Mouse (Mus musculus) embryonic facial prominence, embryonic 11.5 days (tissue): ENCODE results near the gene Crtac1. TPM values are rescaled to one million over a fixed set of nuclear protein-coding genes. Genes with fewer than 3 reads are reported as not detected.

ENCODE experiments used
- ATAC-seq: fragments of 200-750 bp; cut with Nextera tagmentation; replicated peaks from 2 replicates; pipeline ENCODE4 v1.8.0; 2017; ENCODE audit warnings: low read depth; ENCODE audit not compliant: insufficient number of reproducible peaks, low FRiP score, low TSS enrichment
- DNase-seq: peaks from one replicate; pipeline ENCODE4 v3.0.0-alpha.2; 2015; ENCODE audit warnings: low spot score
- H3K27ac ChIP-seq: fragments of 300-500 bp; sonication (generic); replicated peaks from 2 replicates; pipeline ENCODE4 v1.5.1; 2014; ENCODE audit warnings: mild to moderate bottlenecking, low read depth, low read length, control low read depth
- H3K27me3 ChIP-seq: fragments of 300-500 bp; sonication (generic); 2 replicates; pipeline ENCODE4 v1.6.1; 2014; ENCODE audit warnings: mild to moderate bottlenecking, low read length, moderate library complexity, mixed read lengths; ENCODE audit not compliant: control insufficient read depth, insufficient read depth
- H3K36me3 ChIP-seq: fragments of 300-500 bp; sonication (generic); replicated peaks from 2 replicates; pipeline ENCODE4 v1.6.1; 2014; ENCODE audit warnings: low read depth, mild to moderate bottlenecking, low read length, moderate library complexity, mixed read lengths; ENCODE audit not compliant: control insufficient read depth, insufficient read depth
- H3K4me1 ChIP-seq: fragments of 300-500 bp; sonication (generic); 2 replicates; pipeline ENCODE4 v1.6.1; 2014; ENCODE audit warnings: low read length, mixed read lengths; ENCODE audit not compliant: control insufficient read depth, insufficient read depth
- H3K4me2 ChIP-seq: fragments of 300-500 bp; sonication (generic); 2 replicates; pipeline ENCODE4 v1.6.1; 2014; ENCODE audit warnings: low read depth, mild to moderate bottlenecking, control low read depth, low read length, moderate library complexity
- H3K4me3 ChIP-seq: fragments of 300-500 bp; sonication (generic); 2 replicates; pipeline ENCODE4 v1.5.1; 2014; ENCODE audit warnings: low read depth, low read length, control low read depth
- H3K9ac ChIP-seq: fragments of 300-500 bp; sonication (generic); replicated peaks from 2 replicates; pipeline ENCODE4 v1.6.1; 2014; ENCODE audit warnings: mild to moderate bottlenecking, control low read depth, low read length
- H3K9me3 ChIP-seq: fragments of 300-500 bp; sonication (generic); replicated peaks from 2 replicates; pipeline ENCODE4 v1.6.1; 2016; ENCODE audit warnings: mild to moderate bottlenecking, low read length, inconsistent platforms, mixed read lengths; ENCODE audit not compliant: control insufficient read depth
- WGBS: fragments of 180-500 bp; shearing (Covaris S2); extraction: QIAGEN DNeasy Blood & Tissue Kit; methylation state at CpG from one replicate; pipeline ENCODE4 v1.1.7; 2014; 5-methylcytosine and 5-hydroxymethylcytosine counted together
- polyA plus RNA-seq: library from polyadenylated mRNA; unstranded; fragments of >200 nt; fragmentation: Nextera tagmentation; extraction: Ambion mirVana; gene quantifications from 2 replicates; pipeline ENCODE4 v1.2.1, GENCODE M21; 2014

Gene Crtac1
- polyA plus RNA-seq, 1 experiment from 2014 or later, result 5.8 TPM

DNA sequence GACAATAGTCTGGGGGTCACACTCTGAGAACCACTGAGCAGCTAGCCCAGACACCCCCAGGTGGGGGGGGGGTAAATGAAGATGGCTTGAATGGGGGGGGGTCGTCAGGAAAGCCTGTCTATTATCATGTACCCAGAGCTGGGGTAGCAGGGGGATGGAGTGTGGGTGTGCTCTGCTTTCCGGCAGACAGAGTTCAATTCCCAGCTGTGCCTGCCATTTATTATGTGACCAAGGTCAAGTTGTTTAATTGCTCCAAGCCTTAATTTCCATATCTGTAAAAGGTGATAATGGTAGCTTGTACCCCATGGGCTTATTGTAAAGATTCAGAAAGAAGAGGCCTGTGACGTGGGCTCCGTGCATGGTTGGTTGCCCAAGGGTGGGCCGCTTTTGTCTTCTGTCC is 109.6 kb downstream of the Crtac1 start:
- Histone ChIP-seq H3K27ac (no peak overlapping the region), H3K4me2 (no peak overlapping the region), H3K4me3 (no peak overlapping the region), H3K27me3 (no peaks in the 10 kb centered on the region), H3K36me3 (no peaks in the 10 kb centered on the region), H3K9ac (no peak overlapping the region), H3K4me1 (no peaks in the 10 kb centered on the region), H3K9me3 (no peaks in the 10 kb centered on the region)
- ATAC-seq, result no peak
- DNase-seq, result no peak
- WGBS, result 62% methylated on average over 5 of the region's 5 CpGs

DNA sequence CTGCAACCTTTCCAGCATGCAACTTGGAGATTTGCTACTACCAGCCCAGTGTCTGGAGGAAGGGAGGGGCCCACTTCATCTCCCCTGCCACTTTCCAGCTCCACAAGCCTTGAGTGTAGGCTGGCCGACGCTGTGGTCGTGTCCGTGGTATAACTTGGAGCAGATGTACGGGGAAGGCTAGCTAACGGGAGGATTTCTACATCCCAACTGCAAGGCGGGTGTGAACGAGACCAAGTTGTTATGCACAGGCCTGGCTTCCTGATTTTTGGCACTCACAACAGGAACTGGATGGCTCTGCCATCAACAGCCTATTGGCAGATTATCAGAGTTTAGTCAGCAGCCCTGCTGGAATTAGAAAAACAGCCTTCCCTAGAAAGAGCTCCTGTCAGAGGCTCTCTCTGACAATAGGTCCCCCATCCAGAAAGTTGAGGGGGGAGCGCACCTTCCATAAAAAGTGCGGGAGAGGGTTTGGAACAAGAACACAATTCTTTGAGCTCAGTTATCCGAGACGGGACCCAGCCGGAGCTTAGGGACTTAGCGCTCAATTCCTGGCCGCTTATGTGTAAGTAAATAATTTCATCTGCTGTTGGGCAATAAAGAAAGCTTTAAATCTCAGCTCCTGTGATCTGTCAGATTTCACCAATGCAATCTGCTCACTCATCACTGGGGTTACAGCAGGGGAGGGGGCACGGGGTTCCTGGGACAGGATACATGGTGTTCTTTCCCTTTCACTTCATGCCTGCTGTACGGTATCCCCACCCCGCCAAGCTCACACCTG is 113.7 kb downstream of the Crtac1 start:
- H3K27ac ChIP-seq, result no peak overlapping the region
- no peaks in the 10 kb centered on the region for H3K27me3 ChIP-seq
- no peak overlapping the region for H3K9ac ChIP-seq
- H3K36me3 ChIP-seq, result no peaks in the 10 kb centered on the region
- no peaks in the 10 kb centered on the region for H3K4me1 ChIP-seq
- H3K9me3 ChIP-seq, result no peaks in the 10 kb centered on the region
- no peak for DNase-seq
- 64% methylated on average over 18 of the region's 18 CpGs for WGBS
- ATAC-seq, result no peak
- no peak overlapping the region for H3K4me3 ChIP-seq
- H3K4me2 ChIP-seq, result no peak overlapping the region

GRCm38 (mm10) chr19:42316998-42317397 is 114.6 kb downstream of the Crtac1 start:
- H3K4me3 ChIP-seq, result no peak overlapping the region
- H3K9me3 ChIP-seq, result no peaks in the 10 kb centered on the region
- ATAC-seq, result no peak
- no peaks in the 10 kb centered on the region for H3K27me3 ChIP-seq
- H3K4me1 ChIP-seq, result no peaks in the 10 kb centered on the region
- H3K27ac ChIP-seq, result no peak overlapping the region
- no peak for DNase-seq
- H3K4me2 ChIP-seq, result no peak overlapping the region
- WGBS, result 67% methylated on average over 8 of the region's 8 CpGs
- H3K36me3 ChIP-seq, result no peaks in the 10 kb centered on the region
- H3K9ac ChIP-seq, result no peak overlapping the region

DNA sequence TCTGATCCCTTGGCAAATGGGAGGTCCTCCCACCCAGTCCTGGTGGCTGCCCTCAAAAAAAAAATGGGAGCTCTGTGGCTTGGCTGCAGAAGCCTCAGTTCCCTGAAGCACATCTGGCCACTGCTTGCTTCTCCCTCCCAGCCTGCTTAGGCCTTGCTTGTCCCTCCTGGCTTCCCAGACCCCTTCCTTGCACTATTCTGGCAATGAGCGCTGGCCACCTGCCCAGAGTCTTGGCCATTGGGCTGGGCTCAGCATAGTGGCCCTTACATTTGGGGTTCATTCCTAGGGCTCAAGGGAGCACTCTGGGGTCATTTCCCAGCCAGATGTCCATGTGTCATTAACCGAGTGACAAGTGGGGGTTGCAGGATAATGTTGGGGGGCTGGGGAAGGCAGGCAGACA is 115.1 kb downstream of the Crtac1 start:
- Histone ChIP-seq H3K9ac (no peak overlapping the region), H3K36me3 (no peaks in the 10 kb centered on the region), H3K4me1 (no peaks in the 10 kb centered on the region), H3K4me2 (no peak overlapping the region), H3K4me3 (no peak overlapping the region), H3K27ac (no peak overlapping the region), H3K9me3 (no peaks in the 10 kb centered on the region), H3K27me3 (no peaks in the 10 kb centered on the region)
- ATAC-seq (no peak), DNase-seq (no peak)
- WGBS, result 86% methylated on average over 2 of the region's 2 CpGs

DNA sequence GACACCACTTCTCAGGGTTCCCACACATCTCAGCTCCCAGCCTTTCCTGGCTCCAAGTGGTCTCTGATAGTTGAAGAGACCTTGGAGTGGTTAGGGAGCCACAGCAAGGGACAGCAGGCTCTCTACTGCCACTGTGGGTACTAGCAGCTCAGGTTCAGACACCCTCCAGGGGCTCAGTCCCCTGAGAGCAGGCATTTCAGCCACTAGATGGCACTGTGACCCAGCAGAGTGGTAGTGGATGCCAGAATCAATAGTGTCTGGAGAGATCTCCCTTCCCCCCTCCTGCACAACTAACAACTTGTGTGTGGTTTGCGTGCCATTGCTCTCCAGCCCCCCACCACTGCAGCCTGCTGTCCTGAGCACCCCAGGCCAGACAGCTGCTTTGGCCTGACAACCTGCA is 115.7 kb downstream of the Crtac1 start:
- WGBS, result 0% methylated on average over 1 of the region's 1 CpGs
- no peaks in the 10 kb centered on the region for H3K9me3 ChIP-seq
- H3K4me3 ChIP-seq, result no peak overlapping the region
- H3K9ac ChIP-seq, result no peak overlapping the region
- H3K4me1 ChIP-seq, result no peaks in the 10 kb centered on the region
- 0 out of 2 replicates have a peak, but pooled peaks have one; percentile 37 for ATAC-seq
- DNase-seq, result peak; percentile 87
- H3K4me2 ChIP-seq, result no peak overlapping the region
- H3K27ac ChIP-seq, result no peak overlapping the region
- no peaks in the 10 kb centered on the region for H3K36me3 ChIP-seq
- H3K27me3 ChIP-seq, result no peaks in the 10 kb centered on the region

- Histone ChIP-seq H3K4me2 (no peak overlapping the region), H3K4me3 (no peak overlapping the region), H3K9ac (no peak overlapping the region), H3K27me3 (no peaks in the 10 kb centered on the region), H3K9me3 (no peaks in the 10 kb centered on the region), H3K4me1 (no peaks in the 10 kb centered on the region), H3K36me3 (no peaks in the 10 kb centered on the region), H3K27ac (no peak overlapping the region)
- WGBS, result 83% methylated on average over 6 of the region's 6 CpGs
- no peak; the same call in 1 of the 2 replicates for ATAC-seq
- DNase-seq, result no peak
Measured at GRCm38 (mm10) chr19:42315070-42315679, 116.4 kb downstream of the Crtac1 start.

GRCm38 (mm10) chr19:42312191-42312590 is 119.4 kb downstream of the Crtac1 start:
- 69% methylated on average over 3 of the region's 3 CpGs for WGBS
- Histone ChIP-seq H3K9ac (no peak overlapping the region), H3K27ac (no peak overlapping the region), H3K4me3 (no peak overlapping the region), H3K27me3 (no peaks in the 10 kb centered on the region), H3K36me3 (no peaks in the 10 kb centered on the region), H3K4me2 (no peak overlapping the region), H3K9me3 (no peaks in the 10 kb centered on the region), H3K4me1 (no peaks in the 10 kb centered on the region)
- ATAC-seq (no peak), DNase-seq (no peak)

DNA sequence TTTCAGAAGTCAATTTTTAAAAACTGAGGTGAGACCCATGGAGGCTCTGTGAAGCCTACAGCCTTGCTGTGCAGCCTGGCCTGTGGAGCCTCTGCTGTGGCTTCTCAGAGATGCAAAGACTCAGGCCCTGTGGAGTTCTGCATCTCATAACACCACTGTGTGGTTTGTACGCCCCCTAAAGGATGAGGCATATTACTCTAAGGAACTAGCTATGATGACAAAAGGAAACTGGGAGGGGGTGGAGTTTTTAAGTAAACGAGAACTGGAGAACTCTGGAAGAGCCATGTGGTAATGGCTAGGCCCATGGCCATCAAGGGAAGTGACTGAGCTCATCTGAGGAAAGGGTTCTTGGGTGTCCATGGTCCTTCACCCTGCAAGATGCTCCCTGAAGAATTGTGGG is 120.3 kb downstream of the Crtac1 start:
- no peak overlapping the region for H3K27ac ChIP-seq
- no peak overlapping the region for H3K9ac ChIP-seq
- H3K36me3 ChIP-seq, result no peaks in the 10 kb centered on the region
- H3K9me3 ChIP-seq, result no peaks in the 10 kb centered on the region
- no peak overlapping the region for H3K4me2 ChIP-seq
- 44% methylated on average over 2 of the region's 2 CpGs for WGBS
- peaks cover 3% of the 10 kb centered on the region for H3K4me1 ChIP-seq
- H3K27me3 ChIP-seq, result no peaks in the 10 kb centered on the region
- ATAC-seq (no peak), DNase-seq (no peak)
- no peak overlapping the region for H3K4me3 ChIP-seq
